Mouse (Mus musculus): ENCODE measurements around the gene Fbxo3.

- TF ChIP-seq CTCF (IDR thresholded peaks at IDR 0.05; ENCODE audit: low read depth) = no peak
- no peak for TF ChIP-seq EP300 (optimal IDR thresholded peaks at IDR 0.05)
Measured at GRCm38 (mm10) chr2:103983146-103983545, 44.4 kb upstream of the Fbxo3 start.
